Mouse (Mus musculus) neural tube, embryonic 12.5 days (tissue): ENCODE results near the gene F2. TPM values are rescaled to one million over a fixed set of nuclear protein-coding genes. Genes with fewer than 3 reads are reported as not detected.
"Not testable (repeated sequence)": the region's sequence is repeated elsewhere in the genome, so short reads cannot be mapped to it uniquely, and the experiment has no call there.

Experiments used
- ATAC-seq: fragments of 200-750 bp; cut with Nextera tagmentation; 2 replicates; pipeline ENCODE4 v1.8.0; 2017; ENCODE audit warnings: low read depth, mild to moderate bottlenecking, moderate TSS enrichment, moderate library complexity; ENCODE audit not compliant: low FRiP score
- H3K27ac ChIP-seq: fragments of 300-500 bp; sonication (generic); 2 replicates; pipeline ENCODE4 v1.5.1; 2016
- H3K27me3 ChIP-seq: fragments of 300-500 bp; sonication (generic); replicated peaks from 2 replicates; pipeline ENCODE4 v1.6.1; 2016; ENCODE audit warnings: mild to moderate bottlenecking
- H3K36me3 ChIP-seq: fragments of 300-500 bp; sonication (generic); 2 replicates; pipeline ENCODE4 v1.6.1; 2016; ENCODE audit warnings: mild to moderate bottlenecking
- H3K4me1 ChIP-seq: fragments of 300-500 bp; sonication (generic); 2 replicates; pipeline ENCODE4 v1.6.1; 2016
- H3K4me2 ChIP-seq: fragments of 300-500 bp; sonication (generic); replicated peaks from 2 replicates; pipeline ENCODE4 v1.6.1; 2016; ENCODE audit warnings: mild to moderate bottlenecking
- H3K4me3 ChIP-seq: fragments of 300-500 bp; sonication (generic); 2 replicates; pipeline ENCODE4 v1.5.1; 2016
- H3K9ac ChIP-seq: fragments of 300-500 bp; sonication (generic); 2 replicates; pipeline ENCODE4 v1.6.1; 2016; ENCODE audit warnings: mild to moderate bottlenecking
- H3K9me3 ChIP-seq: fragments of 300-500 bp; sonication (generic); 2 replicates; pipeline ENCODE4 v1.6.1; 2016; ENCODE audit warnings: mild to moderate bottlenecking
- WGBS: fragments of 180-500 bp; shearing (Covaris S2); methylation state at CpG from one replicate; pipeline ENCODE4 v1.1.7; 2016; 5-methylcytosine and 5-hydroxymethylcytosine counted together
- polyA plus RNA-seq: library from polyadenylated mRNA; unstranded; fragments of >200 nt; fragmentation: Nextera tagmentation; extraction: Ambion mirVana; gene quantifications from 2 replicates; pipeline ENCODE4 v1.2.1, GENCODE M21; 2016

Gene F2
- polyA plus RNA-seq, 1 experiment from 2014 or later: 0.15 TPM

DNA sequence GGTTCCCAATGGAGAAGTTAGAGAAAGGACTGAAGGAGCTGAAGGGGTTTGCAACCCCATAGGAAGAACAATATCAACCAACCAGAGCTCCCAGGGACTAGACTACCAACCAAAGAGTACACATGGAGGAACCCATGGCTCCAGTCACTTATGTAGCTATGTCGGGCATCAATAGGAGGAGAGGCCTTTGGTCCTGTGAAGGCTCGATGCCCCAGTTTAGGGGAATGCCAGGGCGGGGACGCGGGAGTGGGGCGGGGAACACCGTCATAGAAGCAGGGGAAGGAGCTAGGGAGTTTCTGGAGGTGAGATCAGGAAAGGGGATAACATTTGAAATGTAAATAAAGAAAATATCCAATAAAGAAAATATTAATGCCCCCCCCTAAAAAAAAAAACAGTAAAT, 12.8 kb downstream of the F2 start:
- H3K9ac ChIP-seq, H3K27ac ChIP-seq, ATAC-seq, H3K4me1 ChIP-seq, H3K4me2 ChIP-seq, H3K27me3 ChIP-seq, H3K9me3 ChIP-seq, H3K4me3 ChIP-seq: not testable (repeated sequence)
- 94% methylated on average over 7 of the region's 7 CpGs for WGBS
- peaks cover 42% of the 10 kb centered on the region for H3K36me3 ChIP-seq

DNA sequence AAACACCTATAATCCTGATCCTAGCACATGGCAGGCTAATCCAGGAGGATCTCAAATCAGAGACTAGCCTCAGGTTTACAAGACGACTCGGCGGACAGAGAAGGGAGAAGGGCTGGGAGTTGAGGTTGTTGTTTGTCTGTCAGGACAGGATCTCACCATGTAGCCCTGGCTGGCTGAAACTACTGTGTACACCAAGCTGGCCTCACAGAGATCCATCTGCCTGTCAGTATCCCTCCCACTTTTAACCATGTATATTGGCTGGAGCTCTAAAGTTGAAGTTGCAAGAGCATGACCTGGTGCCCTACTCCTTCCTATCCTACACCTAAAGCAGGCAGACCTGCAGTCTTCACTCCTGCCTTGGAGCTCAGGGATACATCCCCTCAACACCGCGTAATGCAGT, 13.9 kb downstream of the F2 start:
- H3K27ac ChIP-seq: no peak overlapping the region
- no peaks in the 10 kb centered on the region for H3K4me1 ChIP-seq
- H3K36me3 ChIP-seq: peaks cover 52% of the 10 kb centered on the region
- H3K9me3 ChIP-seq: no peaks in the 10 kb centered on the region
- no peaks in the 10 kb centered on the region for H3K27me3 ChIP-seq
- no peak for ATAC-seq
- H3K4me3 ChIP-seq: no peak overlapping the region
- H3K4me2 ChIP-seq: no peak overlapping the region
- 96% methylated on average over 5 of the region's 5 CpGs for WGBS
- H3K9ac ChIP-seq: no peak overlapping the region

DNA sequence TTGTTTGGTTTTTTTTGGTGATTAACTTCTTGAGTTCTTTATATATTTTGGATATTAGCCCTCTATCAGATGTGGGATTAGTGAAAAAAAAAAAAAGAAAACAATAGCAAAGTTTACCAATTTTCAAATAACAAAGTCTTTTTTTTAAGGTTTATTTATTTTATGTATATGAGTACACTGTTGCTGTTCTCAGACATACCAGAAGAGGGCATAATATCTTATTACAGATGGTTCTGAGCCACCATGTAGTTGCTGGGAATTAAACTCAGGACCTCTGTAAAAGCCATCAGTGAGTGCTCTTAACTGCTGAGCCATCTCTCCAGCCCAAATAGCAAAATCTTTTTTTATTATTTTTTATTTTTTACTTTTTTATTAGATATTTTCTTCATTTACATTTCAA, 26.8 kb downstream of the F2 start:
- H3K27ac ChIP-seq, H3K4me2 ChIP-seq, H3K4me3 ChIP-seq, ATAC-seq, H3K4me1 ChIP-seq, H3K27me3 ChIP-seq, H3K9me3 ChIP-seq, H3K9ac ChIP-seq: not testable (repeated sequence)
- peaks cover 69% of the 10 kb centered on the region for H3K36me3 ChIP-seq

DNA sequence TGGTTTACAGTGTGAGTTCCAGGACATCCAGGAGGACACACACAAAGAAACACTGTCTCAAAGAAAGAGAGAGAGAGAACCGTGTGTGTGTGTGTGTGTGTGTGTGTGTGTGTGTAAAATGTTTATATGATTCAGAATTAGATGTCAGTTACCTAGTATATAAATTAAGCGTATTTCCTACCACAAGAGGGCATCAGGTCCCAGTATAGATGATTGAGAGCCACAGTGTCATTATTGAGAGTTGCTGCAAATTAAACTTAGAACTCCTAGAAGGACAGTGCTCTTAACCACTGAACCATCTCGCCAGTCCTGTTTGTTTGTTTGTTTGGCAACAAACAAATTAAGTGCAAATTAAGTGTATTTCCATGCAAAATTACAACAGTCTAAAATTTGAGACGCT, 33.8 kb downstream of the F2 start:
- WGBS: 96% methylated on average over 4 of the region's 4 CpGs
- ATAC-seq: no peak
- no peaks in the 10 kb centered on the region for H3K4me1 ChIP-seq
- no peaks in the 10 kb centered on the region for H3K9me3 ChIP-seq
- H3K9ac ChIP-seq: no peak overlapping the region
- H3K27me3 ChIP-seq: no peaks in the 10 kb centered on the region
- H3K36me3 ChIP-seq: peaks cover 77% of the 10 kb centered on the region
- no peak overlapping the region for H3K4me2 ChIP-seq
- H3K27ac ChIP-seq: no peak overlapping the region
- H3K4me3 ChIP-seq: no peak overlapping the region

DNA sequence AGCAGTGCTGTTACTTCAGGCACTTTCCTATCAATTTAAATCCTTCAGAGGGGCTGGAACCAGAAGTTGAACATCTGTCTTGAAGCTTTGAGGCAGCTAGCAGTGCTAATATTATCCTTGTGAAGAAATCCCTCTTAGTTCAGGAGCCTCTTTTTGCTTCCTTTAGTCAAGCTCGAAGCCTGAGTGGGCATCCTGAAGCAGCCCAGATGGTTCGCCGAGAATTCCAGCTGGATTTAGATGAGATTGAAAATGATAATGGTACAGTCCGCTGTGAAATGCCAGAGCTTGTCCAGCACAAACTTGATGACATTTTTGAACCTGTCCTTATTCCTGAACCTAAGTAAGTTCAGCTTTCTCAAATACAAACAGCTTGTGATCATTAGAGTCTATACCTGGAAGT, 35.7 kb downstream of the F2 start:
- Histone ChIP-seq H3K4me2 (no peak overlapping the region), H3K4me1 (no peaks in the 10 kb centered on the region), H3K27ac (no peak overlapping the region), H3K27me3 (no peaks in the 10 kb centered on the region), H3K9me3 (no peaks in the 10 kb centered on the region), H3K36me3 (peaks cover 78% of the 10 kb centered on the region), H3K9ac (no peak overlapping the region), H3K4me3 (no peak overlapping the region)
- 97% methylated on average over 4 of the region's 4 CpGs for WGBS
- ATAC-seq: no peak

DNA sequence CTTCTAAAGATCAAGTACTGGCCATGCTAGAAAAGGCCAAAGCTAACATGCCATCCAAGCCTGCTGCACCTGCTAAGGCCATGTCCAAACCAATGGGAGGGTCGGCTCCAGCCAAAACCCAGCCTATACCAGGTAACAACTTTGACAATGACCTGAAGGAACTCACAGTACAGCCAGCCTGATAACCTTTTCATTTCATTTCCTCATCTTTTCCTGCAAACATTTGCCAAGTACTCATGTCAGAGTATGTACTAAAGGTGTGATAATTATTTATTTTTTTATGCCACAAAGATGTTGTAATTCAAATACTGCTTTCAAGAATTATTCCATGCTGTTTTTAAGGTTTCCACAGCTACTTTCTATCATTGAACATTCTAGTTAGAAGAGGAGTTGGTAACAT, 50.0 kb downstream of the F2 start:
- Histone ChIP-seq H3K27me3 (no peaks in the 10 kb centered on the region), H3K9ac (no peak overlapping the region), H3K36me3 (peaks cover 65% of the 10 kb centered on the region), H3K4me3 (no peak overlapping the region), H3K9me3 (no peaks in the 10 kb centered on the region), H3K4me2 (no peak overlapping the region), H3K4me1 (no peaks in the 10 kb centered on the region), H3K27ac (no peak overlapping the region)
- WGBS: 95% methylated on average over 1 of the region's 1 CpGs
- no peak for ATAC-seq

DNA sequence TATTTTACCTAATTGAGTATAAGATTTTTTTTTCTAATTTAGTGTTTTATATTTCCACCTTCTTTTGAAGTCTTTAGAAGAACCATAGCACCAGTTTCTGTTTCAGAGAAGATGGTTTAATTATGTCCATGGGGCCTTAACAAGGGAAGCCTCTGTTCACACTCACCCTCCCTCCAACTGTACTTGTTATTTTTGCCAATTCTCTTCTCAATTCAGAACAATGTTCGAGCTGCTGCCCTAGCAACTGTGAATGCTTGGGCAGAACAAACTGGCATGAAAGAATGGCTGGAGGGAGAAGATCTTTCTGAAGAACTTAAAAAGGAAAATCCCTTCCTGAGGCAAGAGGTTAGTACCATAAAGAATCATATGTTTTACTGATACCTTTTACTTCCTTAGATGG, 55.3 kb downstream of the F2 start:
- H3K9me3 ChIP-seq: no peaks in the 10 kb centered on the region
- no peaks in the 10 kb centered on the region for H3K4me1 ChIP-seq
- no peak overlapping the region for H3K9ac ChIP-seq
- no peak for ATAC-seq
- peaks cover 60% of the 10 kb centered on the region for H3K36me3 ChIP-seq
- WGBS: 91% methylated on average over 1 of the region's 1 CpGs
- no peak overlapping the region for H3K4me2 ChIP-seq
- no peak overlapping the region for H3K27ac ChIP-seq
- H3K27me3 ChIP-seq: no peaks in the 10 kb centered on the region
- H3K4me3 ChIP-seq: no peak overlapping the region

Other genes starting within 250 kb of the F2 start
- gene 1110051M20Rik, start 191.7 kb downstream of the F2 start, polyA plus RNA-seq: 106 and 112 TPM in 2 replicates
- 5.3 and 5.4 TPM in 2 replicates for gene Lrp4, start 178.9 kb downstream of the F2 start, polyA plus RNA-seq
- gene Ckap5, start 109.7 kb downstream of the F2 start, polyA plus RNA-seq: 127 and 139 TPM in 2 replicates
- gene Zfp408, start 13.4 kb upstream of the F2 start, polyA plus RNA-seq: 11.5 and 14.3 TPM in 2 replicates
- gene Arhgap1, start 13.4 kb upstream of the F2 start, polyA plus RNA-seq: 85.8 and 91.8 TPM in 2 replicates
- 33.5 and 36.6 TPM in 2 replicates for gene Atg13, start 74.2 kb upstream of the F2 start, polyA plus RNA-seq
- gene Harbi1, start 74.4 kb upstream of the F2 start, polyA plus RNA-seq: 22.3 and 24.7 TPM in 2 replicates
- gene Ambra1, start 93.7 kb upstream of the F2 start, polyA plus RNA-seq: 23.0 and 23.9 TPM in 2 replicates